Mouse (Mus musculus): ENCODE measurements at regions not wholly inside any gene's neighbourhood (a gene's known extent, or its start where the extent isn't known, plus 50 kb on each side); places are given as distances from the start of the nearest gene placed in this dataset.

GRCm38 (mm10) chr15:25301810-25302209 is 111.8 kb downstream of the Basp1 start:
- TF ChIP-seq CTCF (conservative IDR thresholded peaks at IDR 0.05; ENCODE audit: low read length) (no peak), POU5F1 (IDR thresholded peaks at IDR 0.05; ENCODE audit: borderline replicate concordance, low read length) (no peak), NANOG (IDR thresholded peaks at IDR 0.05; ENCODE audit: borderline replicate concordance, low read length) (no peak)
